Mouse (Mus musculus): ENCODE measurements around the gene Sgk1. TPM values are rescaled to one million over a fixed set of nuclear protein-coding genes. Genes with fewer than 3 reads are reported as not detected.

The Sgk1 gene
- polyA plus RNA-seq, 1 experiment, result 10.3 TPM

GRCm38 (mm10) chr10:21846366-21846765 lies 35.6 kb upstream of the Sgk1 start:
- H3K4me2 ChIP-seq (ENCODE audit: low read depth), result no peak overlapping the region
- no peaks in the 10 kb centered on the region for H3K79me2 ChIP-seq (ENCODE audit: control insufficient read depth, insufficient read depth)
- no peak overlapping the region for H3ac ChIP-seq (ENCODE audit: control insufficient read depth, insufficient read length)
- H3K36me3 ChIP-seq (ENCODE audit: control insufficient read depth, insufficient read depth), result no peaks in the 10 kb centered on the region
- H3K27me3 ChIP-seq (ENCODE audit: control insufficient read depth, insufficient read depth, insufficient read length), result no peaks in the 10 kb centered on the region
- no peak overlapping the region for H3K4me3 ChIP-seq
- no peak for TF ChIP-seq SRF (IDR thresholded peaks at IDR 0.05; ENCODE audit: control insufficient read depth, insufficient read length, low read depth)

- no peak overlapping the region for H3ac ChIP-seq (ENCODE audit: control insufficient read depth, insufficient read length)
- no peaks in the 10 kb centered on the region for H3K79me2 ChIP-seq (ENCODE audit: control insufficient read depth, insufficient read depth)
- TF ChIP-seq REST (IDR thresholded peaks at IDR 0.05; ENCODE audit: insufficient read depth, insufficient read length), result no peak
- TF ChIP-seq E2F4 (IDR thresholded peaks at IDR 0.05; ENCODE audit: insufficient read depth), result no peak
- no peak for TF ChIP-seq TCF12 (IDR thresholded peaks at IDR 0.05; ENCODE audit: insufficient read depth, poor library complexity, severe bottlenecking)
- no peak for TF ChIP-seq TCF3 (IDR thresholded peaks at IDR 0.05; ENCODE audit: insufficient read length, low read depth)
- TF ChIP-seq POLR2A (IDR thresholded peaks at IDR 0.05; ENCODE audit: insufficient read length, low read depth), result no peak
- no peak for TF ChIP-seq USF1 (IDR thresholded peaks at IDR 0.05; ENCODE audit: low read depth)
- no peak for TF ChIP-seq MYOG (IDR thresholded peaks at IDR 0.05; ENCODE audit: control insufficient read depth in 1 of 3, insufficient read depth in 1 of 3, insufficient read length in 2 of 3, low read depth in 2 of 3)
- TF ChIP-seq SRF (IDR thresholded peaks at IDR 0.05; ENCODE audit: control insufficient read depth, insufficient read length, low read depth), result no peak
- TF ChIP-seq MAX (IDR thresholded peaks at IDR 0.05; ENCODE audit: low read depth), result no peak
- no peak for TF ChIP-seq CEBPB (IDR thresholded peaks at IDR 0.05; ENCODE audit: insufficient read depth, poor library complexity, severe bottlenecking)
- no peak for TF ChIP-seq POLR2AphosphoS2 (IDR thresholded peaks at IDR 0.05; ENCODE audit: insufficient read length, low read depth)
- no peak for TF ChIP-seq MYOD1 (IDR thresholded peaks at IDR 0.05; ENCODE audit: control insufficient read depth in 1 of 3, insufficient read length in 2 of 3, low read depth in 2 of 3)
- no peaks in the 10 kb centered on the region for H3K27me3 ChIP-seq (ENCODE audit: control insufficient read depth, insufficient read depth, insufficient read length)
- no peaks in the 10 kb centered on the region for H3K36me3 ChIP-seq (ENCODE audit: control insufficient read depth, insufficient read depth)
- H3K4me3 ChIP-seq, result no peak overlapping the region
- no peak overlapping the region for H3K4me2 ChIP-seq (ENCODE audit: low read depth)
Measured at GRCm38 (mm10) chr10:21847026-21847820, 34.8 kb upstream of the Sgk1 start.

DNA sequence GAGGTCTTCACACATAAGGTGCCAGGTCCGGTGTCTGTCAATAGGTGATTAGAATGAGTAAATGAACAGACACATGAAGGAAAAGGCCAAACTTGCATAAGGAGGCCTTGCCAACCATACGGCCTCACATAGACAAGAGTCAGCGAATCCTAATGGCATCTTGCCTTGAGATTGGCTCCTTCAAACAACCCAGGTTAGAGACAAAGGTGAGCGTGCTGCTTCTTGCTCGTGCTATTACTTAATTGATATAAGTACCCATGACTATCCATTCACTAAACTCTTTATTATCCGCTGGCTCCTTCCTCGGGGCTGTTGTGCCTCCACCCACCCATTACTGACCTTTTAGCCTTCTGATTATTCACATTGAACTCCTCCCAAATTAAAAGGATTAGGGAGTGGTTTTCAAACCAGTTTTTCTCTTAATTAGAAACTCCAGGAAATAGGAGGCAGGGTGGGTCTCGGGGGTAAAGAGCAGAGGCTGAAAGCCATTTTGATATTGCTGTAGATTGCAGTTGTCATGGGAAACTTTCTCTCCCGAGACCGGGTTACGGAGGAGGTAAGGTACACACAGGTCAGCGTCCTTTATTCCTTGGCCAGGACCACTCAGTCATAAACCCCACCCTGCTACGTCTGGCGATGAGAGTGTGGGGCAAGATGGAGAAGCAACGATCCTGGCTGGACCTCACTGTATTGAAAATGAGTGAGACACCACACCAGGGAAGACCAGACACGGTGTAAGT lies 33.9 kb upstream of the Sgk1 start:
- H3K79me2 ChIP-seq (ENCODE audit: control insufficient read depth, insufficient read depth), result no peaks in the 10 kb centered on the region
- no peaks in the 10 kb centered on the region for H3K27me3 ChIP-seq (ENCODE audit: control insufficient read depth, insufficient read depth, insufficient read length)
- no peaks in the 10 kb centered on the region for H3K36me3 ChIP-seq (ENCODE audit: control insufficient read depth, insufficient read depth)
- no peak for TF ChIP-seq TCF3 (IDR thresholded peaks at IDR 0.05; ENCODE audit: insufficient read length, low read depth)
- TF ChIP-seq CEBPB (IDR thresholded peaks at IDR 0.05; ENCODE audit: insufficient read depth, poor library complexity, severe bottlenecking), result no peak
- TF ChIP-seq POLR2AphosphoS2 (IDR thresholded peaks at IDR 0.05; ENCODE audit: insufficient read length, low read depth), result no peak
- TF ChIP-seq MAX (IDR thresholded peaks at IDR 0.05; ENCODE audit: low read depth), result no peak
- TF ChIP-seq SRF (IDR thresholded peaks at IDR 0.05; ENCODE audit: control insufficient read depth, insufficient read length, low read depth), result no peak
- no peak for TF ChIP-seq E2F4 (IDR thresholded peaks at IDR 0.05; ENCODE audit: insufficient read depth)
- no peak for TF ChIP-seq MYOG (IDR thresholded peaks at IDR 0.05; ENCODE audit: control insufficient read depth in 1 of 3, insufficient read depth in 1 of 3, insufficient read length in 2 of 3, low read depth in 2 of 3)
- no peak for TF ChIP-seq USF1 (IDR thresholded peaks at IDR 0.05; ENCODE audit: low read depth)
- H3K4me2 ChIP-seq (ENCODE audit: low read depth), result no peak overlapping the region
- no peak overlapping the region for H3K4me3 ChIP-seq
- no peak overlapping the region for H3ac ChIP-seq (ENCODE audit: control insufficient read depth, insufficient read length)

DNA sequence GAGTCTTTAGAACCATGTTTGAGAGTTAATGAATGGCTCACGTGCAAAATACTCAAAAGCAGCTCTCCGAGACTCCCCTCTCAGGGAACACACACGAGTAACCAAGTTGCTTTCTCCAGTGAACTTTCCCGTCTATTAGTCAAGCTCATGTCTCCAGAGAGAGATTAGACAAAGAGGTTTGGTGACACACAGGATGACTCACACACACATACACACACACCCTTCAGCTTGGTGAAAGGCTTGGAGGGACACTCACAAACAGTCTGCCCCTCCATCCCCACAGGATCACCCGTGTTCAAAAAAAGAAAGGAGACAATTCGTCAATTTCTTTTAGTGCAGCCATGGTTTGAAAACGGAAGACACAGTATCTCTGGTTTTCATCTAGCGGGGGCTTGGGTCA lies 32.7 kb upstream of the Sgk1 start:
- H3K79me2 ChIP-seq (ENCODE audit: control insufficient read depth, insufficient read depth), result no peaks in the 10 kb centered on the region
- H3K36me3 ChIP-seq (ENCODE audit: control insufficient read depth, insufficient read depth), result no peaks in the 10 kb centered on the region
- peak overlapping the region; percentile 50 for H3K4me2 ChIP-seq (ENCODE audit: low read depth)
- no peak overlapping the region for H3K4me3 ChIP-seq
- no peaks in the 10 kb centered on the region for H3K27me3 ChIP-seq (ENCODE audit: control insufficient read depth, insufficient read depth, insufficient read length)
- TF ChIP-seq CEBPB (IDR thresholded peaks at IDR 0.05; ENCODE audit: insufficient read depth, poor library complexity, severe bottlenecking) (no peak), REST (IDR thresholded peaks at IDR 0.05; ENCODE audit: insufficient read depth, insufficient read length) (no peak)
- no peak overlapping the region for H3ac ChIP-seq (ENCODE audit: control insufficient read depth, insufficient read length)

- H3K4me3 ChIP-seq, result no peak overlapping the region
- H3K27me3 ChIP-seq (ENCODE audit: control insufficient read depth, insufficient read depth, insufficient read length), result no peaks in the 10 kb centered on the region
- H3ac ChIP-seq (ENCODE audit: control insufficient read depth, insufficient read length), result no peak overlapping the region
- TF ChIP-seq CEBPB (IDR thresholded peaks at IDR 0.05; ENCODE audit: insufficient read depth, poor library complexity, severe bottlenecking), result no peak
- no peak for TF ChIP-seq TCF3 (IDR thresholded peaks at IDR 0.05; ENCODE audit: insufficient read length, low read depth)
- TF ChIP-seq POLR2A (IDR thresholded peaks at IDR 0.05; ENCODE audit: insufficient read length, low read depth), result no peak
- TF ChIP-seq E2F4 (IDR thresholded peaks at IDR 0.05; ENCODE audit: insufficient read depth), result no peak
- TF ChIP-seq POLR2AphosphoS2 (IDR thresholded peaks at IDR 0.05; ENCODE audit: insufficient read length, low read depth), result no peak
- no peak for TF ChIP-seq SRF (IDR thresholded peaks at IDR 0.05; ENCODE audit: control insufficient read depth, insufficient read length, low read depth)
- no peak for TF ChIP-seq MYOD1 (IDR thresholded peaks at IDR 0.05; ENCODE audit: control insufficient read depth in 1 of 3, insufficient read length in 2 of 3, low read depth in 2 of 3)
- no peak for TF ChIP-seq MAX (IDR thresholded peaks at IDR 0.05; ENCODE audit: low read depth)
- no peak for TF ChIP-seq REST (IDR thresholded peaks at IDR 0.05; ENCODE audit: insufficient read depth, insufficient read length)
- TF ChIP-seq MYOG (IDR thresholded peaks at IDR 0.05; ENCODE audit: control insufficient read depth in 1 of 3, insufficient read depth in 1 of 3, insufficient read length in 2 of 3, low read depth in 2 of 3), result no peak
- TF ChIP-seq TCF12 (IDR thresholded peaks at IDR 0.05; ENCODE audit: insufficient read depth, poor library complexity, severe bottlenecking), result no peak
- no peak for TF ChIP-seq USF1 (IDR thresholded peaks at IDR 0.05; ENCODE audit: low read depth)
- no peak overlapping the region for H3K4me2 ChIP-seq (ENCODE audit: low read depth)
- no peaks in the 10 kb centered on the region for H3K79me2 ChIP-seq (ENCODE audit: control insufficient read depth, insufficient read depth)
- H3K36me3 ChIP-seq (ENCODE audit: control insufficient read depth, insufficient read depth), result no peaks in the 10 kb centered on the region
Measured at GRCm38 (mm10) chr10:21850330-21850729, 31.7 kb upstream of the Sgk1 start.

Measured in myocyte (in vitro differentiated cells).